Mouse (Mus musculus): Measurements from ENCODE around the gene Megf11. TPM values are rescaled to one million over a fixed set of nuclear protein-coding genes. Genes with fewer than 3 reads are reported as not detected.

Gene Megf11
- polyA plus RNA-seq, 1 experiment from 2014 or later = 9.4 TPM

- H3K9me3 ChIP-seq = no peaks in the 10 kb centered on the region
- ATAC-seq = peak; percentile 70
- 0 out of 2 replicates have a peak, but pooled peaks cover 5% of the 10 kb centered on the region for H3K27me3 ChIP-seq
- no peak overlapping the region for H3K4me3 ChIP-seq (replicated peaks)
- no peak overlapping the region for H3K4me2 ChIP-seq (replicated peaks)
- H3K9ac ChIP-seq (replicated peaks) = no peak overlapping the region
- H3K27ac ChIP-seq = peak overlapping the region; percentile 66
- WGBS = 48% methylated on average over 7 of the region's 7 CpGs
- no peaks in the 10 kb centered on the region for H3K36me3 ChIP-seq
- H3K4me1 ChIP-seq (replicated peaks) = peaks cover 29% of the 10 kb centered on the region
Observed at GRCm38 (mm10) chr9:64555620-64556019, 170.2 kb downstream of the Megf11 start.

GRCm38 (mm10) chr9:64557110-64557745, 171.8 kb downstream of the Megf11 start:
- no peak for ATAC-seq
- H3K27me3 ChIP-seq = 0 out of 2 replicates have a peak, but pooled peaks cover 5% of the 10 kb centered on the region
- 87% methylated on average over 11 of the region's 11 CpGs for WGBS
- no peak overlapping the region for H3K9ac ChIP-seq (replicated peaks)
- H3K4me1 ChIP-seq (replicated peaks) = peaks cover 30% of the 10 kb centered on the region
- H3K4me2 ChIP-seq (replicated peaks) = no peak overlapping the region
- H3K27ac ChIP-seq = no peak overlapping the region
- H3K36me3 ChIP-seq = no peaks in the 10 kb centered on the region
- no peaks in the 10 kb centered on the region for H3K9me3 ChIP-seq
- H3K4me3 ChIP-seq (replicated peaks) = no peak overlapping the region

- H3K4me3 ChIP-seq (replicated peaks) = no peak overlapping the region
- H3K36me3 ChIP-seq = no peaks in the 10 kb centered on the region
- H3K4me1 ChIP-seq (replicated peaks) = peaks cover 30% of the 10 kb centered on the region
- WGBS = 97% methylated on average over 7 of the region's 7 CpGs
- no peak overlapping the region for H3K9ac ChIP-seq (replicated peaks)
- no peak overlapping the region for H3K27ac ChIP-seq
- no peak for ATAC-seq
- 0 out of 2 replicates have a peak, but pooled peaks cover 5% of the 10 kb centered on the region for H3K27me3 ChIP-seq
- H3K4me2 ChIP-seq (replicated peaks) = no peak overlapping the region
- 0 out of 2 replicates have a peak, but pooled peaks cover under 1% of the 10 kb centered on the region for H3K9me3 ChIP-seq
Observed at GRCm38 (mm10) chr9:64557846-64558530, 172.6 kb downstream of the Megf11 start.

- Histone ChIP-seq H3K36me3 (0 out of 2 replicates have a peak, but pooled peaks cover 2% of the 10 kb centered on the region), H3K4me3 (replicated peaks) (no peak overlapping the region), H3K9ac (replicated peaks) (no peak overlapping the region), H3K27ac (no peak overlapping the region), H3K9me3 (0 out of 2 replicates have a peak, but pooled peaks cover 4% of the 10 kb centered on the region), H3K4me1 (replicated peaks) (peaks cover 19% of the 10 kb centered on the region), H3K27me3 (no peaks in the 10 kb centered on the region), H3K4me2 (replicated peaks) (no peak overlapping the region)
- 80% methylated on average over 5 of the region's 5 CpGs for WGBS
- ATAC-seq = no peak
Observed at GRCm38 (mm10) chr9:64564315-64564767, 178.9 kb downstream of the Megf11 start.

GRCm38 (mm10) chr9:64565915-64566314, 180.5 kb downstream of the Megf11 start:
- Histone ChIP-seq H3K4me2 (replicated peaks) (no peak overlapping the region), H3K36me3 (0 out of 2 replicates have a peak, but pooled peaks cover 2% of the 10 kb centered on the region), H3K9me3 (0 out of 2 replicates have a peak, but pooled peaks cover 4% of the 10 kb centered on the region), H3K4me3 (replicated peaks) (no peak overlapping the region), H3K9ac (replicated peaks) (no peak overlapping the region), H3K27me3 (no peaks in the 10 kb centered on the region), H3K27ac (no peak overlapping the region), H3K4me1 (replicated peaks) (peaks cover 18% of the 10 kb centered on the region)
- ATAC-seq = no peak

GRCm38 (mm10) chr9:64566376-64566775, 180.9 kb downstream of the Megf11 start:
- 74% methylated on average over 2 of the region's 2 CpGs for WGBS
- peaks cover 22% of the 10 kb centered on the region for H3K4me1 ChIP-seq (replicated peaks)
- H3K27me3 ChIP-seq = no peaks in the 10 kb centered on the region
- no peak for ATAC-seq
- H3K9me3 ChIP-seq = 0 out of 2 replicates have a peak, but pooled peaks cover 4% of the 10 kb centered on the region
- no peak overlapping the region for H3K27ac ChIP-seq
- H3K4me2 ChIP-seq (replicated peaks) = no peak overlapping the region
- H3K4me3 ChIP-seq (replicated peaks) = no peak overlapping the region
- 0 out of 2 replicates have a peak, but pooled peaks cover 2% of the 10 kb centered on the region for H3K36me3 ChIP-seq
- H3K9ac ChIP-seq (replicated peaks) = no peak overlapping the region

GRCm38 (mm10) chr9:64567482-64567881, 182.1 kb downstream of the Megf11 start:
- 56% methylated on average over 5 of the region's 5 CpGs for WGBS
- ATAC-seq = no peak
- 0 out of 2 replicates have a peak, but pooled peaks cover 2% of the 10 kb centered on the region for H3K36me3 ChIP-seq
- H3K27me3 ChIP-seq = no peaks in the 10 kb centered on the region
- H3K4me2 ChIP-seq (replicated peaks) = no peak overlapping the region
- H3K4me3 ChIP-seq (replicated peaks) = no peak overlapping the region
- H3K9ac ChIP-seq (replicated peaks) = no peak overlapping the region
- H3K27ac ChIP-seq = no peak overlapping the region
- H3K9me3 ChIP-seq = 0 out of 2 replicates have a peak, but pooled peaks cover 4% of the 10 kb centered on the region
- peaks cover 25% of the 10 kb centered on the region for H3K4me1 ChIP-seq (replicated peaks)

- Histone ChIP-seq H3K36me3 (no peaks in the 10 kb centered on the region), H3K27me3 (no peaks in the 10 kb centered on the region), H3K9ac (replicated peaks) (no peak overlapping the region), H3K4me2 (replicated peaks) (no peak overlapping the region), H3K9me3 (no peaks in the 10 kb centered on the region), H3K27ac (no peak overlapping the region), H3K4me3 (replicated peaks) (no peak overlapping the region), H3K4me1 (replicated peaks) (peaks cover 28% of the 10 kb centered on the region)
- WGBS = 57% methylated on average over 8 of the region's 8 CpGs
- no peak for ATAC-seq
Observed at GRCm38 (mm10) chr9:64568467-64569260, 183.2 kb downstream of the Megf11 start.

- Histone ChIP-seq H3K36me3 (no peaks in the 10 kb centered on the region), H3K4me1 (replicated peaks) (peaks cover 24% of the 10 kb centered on the region), H3K9ac (replicated peaks) (no peak overlapping the region), H3K27ac (no peak overlapping the region), H3K4me3 (replicated peaks) (no peak overlapping the region), H3K27me3 (no peaks in the 10 kb centered on the region), H3K4me2 (replicated peaks) (no peak overlapping the region), H3K9me3 (no peaks in the 10 kb centered on the region)
- 46% methylated on average over 4 of the region's 4 CpGs for WGBS
- ATAC-seq = no peak
Observed at GRCm38 (mm10) chr9:64570448-64570847, 185.0 kb downstream of the Megf11 start.

- Histone ChIP-seq H3K9ac (replicated peaks) (no peak overlapping the region), H3K27ac (no peak overlapping the region), H3K4me3 (replicated peaks) (no peak overlapping the region), H3K4me2 (replicated peaks) (no peak overlapping the region), H3K36me3 (no peaks in the 10 kb centered on the region), H3K4me1 (replicated peaks) (peaks cover 24% of the 10 kb centered on the region), H3K9me3 (no peaks in the 10 kb centered on the region), H3K27me3 (no peaks in the 10 kb centered on the region)
- 86% methylated on average over 8 of the region's 8 CpGs for WGBS
- ATAC-seq = no peak
Observed at GRCm38 (mm10) chr9:64571091-64571490, 185.7 kb downstream of the Megf11 start.

- no peaks in the 10 kb centered on the region for H3K9me3 ChIP-seq
- H3K36me3 ChIP-seq = no peaks in the 10 kb centered on the region
- peaks cover 35% of the 10 kb centered on the region for H3K4me1 ChIP-seq (replicated peaks)
- H3K27ac ChIP-seq = no peak overlapping the region
- no peak for ATAC-seq
- H3K4me2 ChIP-seq (replicated peaks) = no peak overlapping the region
- 72% methylated on average over 7 of the region's 7 CpGs for WGBS
- H3K4me3 ChIP-seq (replicated peaks) = no peak overlapping the region
- H3K9ac ChIP-seq (replicated peaks) = no peak overlapping the region
- no peaks in the 10 kb centered on the region for H3K27me3 ChIP-seq
Observed at GRCm38 (mm10) chr9:64572629-64573190, 187.3 kb downstream of the Megf11 start.

Measured in midbrain, embryonic 13.5 days (tissue).